Mouse (Mus musculus): ENCODE results near the gene Dpp4.

Dpp4 gene

GRCm38 (mm10) chr2:62360872-62361271 is 51.2 kb downstream of the Dpp4 start:
- DNase-seq (ENCODE audit: low spot score), result no peak

- DNase-seq (ENCODE audit: low spot score), result no peak
Measured at GRCm38 (mm10) chr2:62357259-62357658, 54.8 kb downstream of the Dpp4 start.

GRCm38 (mm10) chr2:62356606-62357005 is 55.4 kb downstream of the Dpp4 start:
- DNase-seq (ENCODE audit: low spot score), result no peak

GRCm38 (mm10) chr2:62355766-62356165 is 56.3 kb downstream of the Dpp4 start:
- no peak for DNase-seq (ENCODE audit: low spot score)

DNA sequence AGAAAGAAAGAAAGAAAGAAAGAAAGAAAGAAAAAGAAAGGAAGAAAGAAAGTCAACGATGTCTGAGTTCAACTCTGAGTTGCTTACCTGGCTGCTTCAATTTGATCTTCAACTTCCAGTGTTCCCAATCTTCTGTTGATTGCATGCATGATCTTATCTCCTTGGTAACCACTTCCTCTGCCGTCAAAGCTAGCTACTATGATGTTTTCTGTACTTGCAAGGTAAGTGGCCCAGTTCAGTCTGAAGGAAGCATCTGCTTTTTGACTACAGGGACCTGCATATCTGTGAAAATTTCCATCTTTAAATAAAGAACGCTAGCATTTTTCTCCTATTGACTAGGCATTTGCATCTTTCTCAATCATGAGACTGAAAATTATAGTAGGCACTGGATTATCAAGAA is 60.0 kb downstream of the Dpp4 start:
- DNase-seq (ENCODE audit: low spot score), result no peak

DNA sequence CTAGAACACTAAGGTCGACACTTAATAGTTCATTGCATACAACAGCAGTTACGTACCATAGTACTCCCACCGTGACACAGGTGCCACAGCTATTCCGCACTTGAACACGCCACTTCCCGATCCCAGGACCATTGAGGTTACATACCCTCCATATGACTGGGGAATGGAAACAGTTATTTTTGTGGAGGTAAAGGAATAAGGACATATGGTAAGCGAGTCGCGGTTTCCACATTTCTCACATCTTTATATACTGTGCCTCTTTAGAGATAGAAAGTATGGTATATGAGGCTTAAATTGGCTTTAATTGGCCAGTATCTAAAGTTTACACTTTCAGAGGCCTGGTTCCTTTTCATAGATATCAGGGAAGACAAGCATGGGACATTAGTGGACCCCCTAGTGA is 64.3 kb downstream of the Dpp4 start:
- no peak for DNase-seq (ENCODE audit: low spot score)

- DNase-seq (ENCODE audit: low spot score), result no peak
Measured at GRCm38 (mm10) chr2:62346771-62347170, 65.3 kb downstream of the Dpp4 start.

DNA sequence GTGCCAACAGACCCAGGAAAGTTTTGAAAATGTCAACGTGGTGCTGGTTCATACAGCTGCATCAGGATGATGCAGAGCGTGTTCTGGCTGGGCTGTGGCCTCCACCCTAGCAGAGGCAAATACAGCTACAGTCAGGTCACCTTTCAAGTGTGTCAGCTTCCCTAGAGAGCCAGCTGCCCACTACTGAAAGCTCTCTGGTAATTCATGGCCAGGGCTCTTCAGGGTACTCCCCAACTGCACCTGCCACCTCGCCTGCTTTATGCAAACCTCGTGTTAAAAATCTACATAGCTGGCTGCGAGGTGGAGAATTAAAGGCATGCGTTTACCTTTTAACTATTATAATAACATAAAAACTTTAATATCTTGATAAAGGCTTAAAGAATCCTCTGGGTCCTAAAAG is 67.7 kb downstream of the Dpp4 start:
- no peak for DNase-seq (ENCODE audit: low spot score)

DNA sequence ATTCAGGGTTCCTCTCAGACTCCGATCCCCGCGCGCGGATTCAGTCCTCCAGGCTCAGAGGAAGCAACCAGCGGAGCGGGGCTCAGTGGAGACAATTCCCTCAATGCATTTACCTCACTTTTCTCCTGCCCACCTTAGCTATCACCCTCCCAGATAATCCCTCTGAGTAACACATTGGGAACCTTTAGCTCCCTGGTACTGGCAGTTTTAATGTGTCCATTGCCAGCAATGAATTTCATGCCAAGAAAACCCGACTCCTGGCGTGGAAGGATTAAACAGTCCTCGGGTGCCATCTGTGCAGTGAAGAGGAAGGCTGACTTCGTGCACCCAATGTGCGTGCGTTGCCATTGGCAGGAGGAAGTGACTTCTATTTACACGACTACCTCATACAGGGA is 70.3 kb downstream of the Dpp4 start:
- no peak for DNase-seq (ENCODE audit: low spot score)

DNA sequence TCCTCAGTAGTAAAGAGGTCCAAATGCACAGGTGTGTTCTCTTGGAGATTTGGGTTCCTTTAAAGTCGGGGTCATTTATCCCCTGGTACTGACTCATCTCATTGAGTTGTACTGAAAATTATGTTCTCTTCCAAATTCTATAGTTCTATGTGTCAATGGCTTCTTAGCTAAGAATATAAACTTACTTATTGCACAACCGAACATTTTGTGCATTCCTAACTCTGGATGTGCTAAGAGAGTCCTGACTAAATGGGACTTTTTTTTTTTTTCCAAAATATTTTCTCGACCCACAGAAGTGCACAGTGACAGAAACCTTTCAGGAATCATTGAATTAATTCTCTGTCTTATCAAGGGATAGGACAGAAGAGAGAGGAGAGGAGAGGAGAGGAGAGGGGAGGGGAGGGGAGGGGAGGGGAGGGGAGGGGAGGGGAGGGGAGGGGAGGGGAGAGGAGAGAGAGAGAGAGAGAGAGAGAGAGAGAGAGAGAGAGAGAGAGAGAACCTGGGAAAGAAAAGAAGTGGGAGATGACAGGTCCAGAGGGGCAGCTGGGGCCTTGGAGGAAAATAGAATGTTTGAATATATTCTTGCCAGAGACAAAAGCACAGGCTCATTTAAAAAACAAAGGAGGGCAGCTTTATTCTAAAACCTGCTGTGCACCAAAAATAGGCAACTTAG is 70.8 kb downstream of the Dpp4 start:
- no peak for DNase-seq (ENCODE audit: low spot score)

DNA sequence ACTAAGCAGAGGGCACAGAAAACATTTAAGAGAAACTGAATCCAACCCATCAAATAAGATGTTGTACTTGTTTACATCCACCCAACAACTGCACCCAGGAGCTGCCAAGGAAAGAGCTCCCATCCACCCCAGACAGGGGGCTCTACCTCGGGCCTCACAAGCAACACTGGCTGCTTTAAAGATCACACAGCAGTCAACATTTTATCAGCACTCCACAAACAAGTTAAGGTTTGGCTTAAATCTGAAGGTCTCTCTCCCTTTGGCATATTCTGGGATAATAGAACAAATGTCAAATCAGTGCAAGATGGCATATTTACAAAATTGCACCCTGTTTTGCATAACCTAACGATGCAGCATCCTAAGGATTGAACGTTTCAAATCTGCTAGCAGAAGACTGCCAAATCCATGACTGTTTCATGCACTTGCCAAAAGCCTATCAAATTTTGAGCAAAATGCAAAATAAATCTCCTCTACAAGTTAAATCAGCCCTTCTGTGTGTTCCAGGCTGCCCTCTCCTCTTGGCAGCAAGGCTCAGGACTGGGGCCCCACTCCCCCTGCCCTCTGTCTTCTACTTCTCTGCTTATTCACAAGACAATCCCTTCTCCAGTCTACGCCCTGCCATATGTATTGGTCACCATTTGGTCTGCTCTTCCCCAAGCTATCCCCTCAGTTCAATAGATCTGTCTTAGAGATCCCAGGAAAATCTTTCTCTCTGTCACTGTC is 72.6 kb downstream of the Dpp4 start:
- DNase-seq (ENCODE audit: low spot score), result no peak

DNA sequence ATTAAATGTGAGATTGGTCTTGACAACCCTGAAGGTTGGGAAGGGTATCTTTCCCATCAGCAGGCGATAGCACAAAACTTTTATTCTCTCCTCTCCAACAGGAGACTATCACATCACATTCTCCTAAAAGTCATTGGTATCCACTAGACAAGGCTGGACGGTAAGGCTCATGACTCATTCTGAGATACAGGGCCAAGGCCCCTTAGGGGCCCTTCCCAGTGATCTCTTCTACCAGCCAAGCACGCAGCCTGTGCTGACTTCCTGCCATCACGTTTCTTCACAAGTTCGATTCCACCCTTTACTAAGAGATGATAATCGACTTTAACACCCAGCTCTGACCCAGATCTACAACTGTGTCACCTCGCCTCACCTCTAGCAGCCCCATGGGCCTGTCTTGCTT is 74.9 kb downstream of the Dpp4 start:
- DNase-seq (ENCODE audit: low spot score), result no peak

- no peak for DNase-seq (ENCODE audit: low spot score)
Measured at GRCm38 (mm10) chr2:62334397-62335243, 77.4 kb downstream of the Dpp4 start.

DNA sequence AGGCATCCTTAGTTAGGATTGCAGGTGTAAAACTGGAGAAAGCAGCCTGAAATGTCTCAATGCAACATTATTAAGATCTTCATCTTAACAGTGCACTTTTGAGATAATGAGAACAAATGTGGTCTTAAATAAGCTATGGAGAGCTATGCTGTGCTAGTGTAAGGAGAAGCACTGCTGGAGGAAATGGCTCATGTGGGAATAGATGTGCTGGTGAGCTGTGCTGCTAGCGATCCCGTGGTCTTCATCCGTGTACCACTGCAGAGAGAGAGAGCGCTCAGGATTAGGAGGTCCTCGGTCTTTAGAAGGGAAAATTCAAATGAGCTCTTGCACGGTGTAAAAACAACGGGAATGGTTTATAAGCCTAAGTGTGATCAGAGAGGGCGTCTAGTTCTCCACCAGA is 79.6 kb downstream of the Dpp4 start:
- DNase-seq (ENCODE audit: low spot score), result no peak

- no peak for DNase-seq (ENCODE audit: low spot score)
Measured at GRCm38 (mm10) chr2:62331913-62332312, 80.1 kb downstream of the Dpp4 start.

- no peak for DNase-seq (ENCODE audit: low spot score)
Measured at GRCm38 (mm10) chr2:62325388-62325787, 86.6 kb downstream of the Dpp4 start.

DNA sequence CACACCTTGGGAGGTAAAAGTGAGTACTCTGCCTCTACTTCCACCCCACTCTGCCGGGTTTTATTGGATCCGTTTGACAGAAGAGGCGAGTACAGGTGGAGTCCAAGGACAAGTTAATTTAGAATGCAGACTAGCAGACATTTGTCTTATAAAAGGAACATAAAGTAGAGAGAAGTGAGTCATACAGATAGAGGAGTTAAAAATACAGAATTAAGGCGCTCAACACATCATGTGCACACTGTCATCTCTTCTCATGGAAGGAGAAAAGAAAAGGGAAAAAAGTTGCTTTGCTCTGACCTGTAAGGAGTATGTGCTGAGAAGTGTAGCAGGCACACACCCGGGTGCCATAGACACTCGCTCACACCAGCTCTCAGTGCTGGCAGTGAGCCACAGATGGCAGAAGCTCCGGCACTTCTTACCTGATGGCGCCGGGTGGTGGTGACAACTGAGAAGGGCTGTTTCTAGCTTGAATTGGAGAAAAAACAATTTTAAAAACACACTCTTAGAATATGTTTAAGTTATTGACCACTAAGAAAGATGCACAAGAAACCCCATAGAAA is 88.9 kb downstream of the Dpp4 start:
- DNase-seq (ENCODE audit: low spot score), result no peak

DNA sequence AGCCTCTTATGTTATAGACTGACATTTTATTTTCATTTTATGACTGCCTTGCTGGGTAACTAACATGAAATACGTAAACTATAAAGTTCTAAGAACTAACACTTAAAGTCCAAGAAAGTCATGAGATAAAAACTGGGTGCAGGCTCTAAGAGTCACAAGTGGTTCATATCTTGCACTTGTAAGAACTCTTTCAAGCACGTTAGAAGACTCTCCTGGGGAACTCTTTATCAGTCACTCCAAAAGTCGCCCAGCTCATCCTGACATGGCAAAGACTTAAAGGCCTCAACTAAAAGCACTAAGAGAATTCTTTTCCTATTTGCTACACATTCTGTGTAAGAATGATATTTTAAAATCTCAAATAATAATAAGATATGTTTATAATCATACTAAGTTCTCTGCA is 92.5 kb downstream of the Dpp4 start:
- no peak for DNase-seq (ENCODE audit: low spot score)

- no peak for DNase-seq (ENCODE audit: low spot score)
Measured at GRCm38 (mm10) chr2:62316930-62317329, 95.1 kb downstream of the Dpp4 start.

DNA sequence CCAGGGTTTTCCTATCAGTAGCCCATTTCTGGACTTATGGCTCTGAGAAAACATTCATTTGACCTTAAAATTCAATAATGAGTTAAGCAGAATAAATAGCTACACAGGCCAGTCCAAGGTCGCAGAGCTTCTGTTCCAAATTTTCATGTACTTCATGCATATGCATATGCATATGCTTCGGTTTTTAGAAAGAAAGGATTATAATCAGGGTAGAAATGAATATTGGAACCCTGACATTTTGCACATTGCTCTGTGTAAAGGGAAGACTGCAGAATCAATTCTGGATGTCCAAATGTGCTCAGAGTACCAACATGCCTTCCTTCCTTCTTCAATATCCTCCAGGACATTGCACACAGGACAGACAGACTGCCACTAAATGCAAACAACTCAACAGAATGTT is 104.6 kb downstream of the Dpp4 start:
- no peak for DNase-seq (ENCODE audit: low spot score)

DNA sequence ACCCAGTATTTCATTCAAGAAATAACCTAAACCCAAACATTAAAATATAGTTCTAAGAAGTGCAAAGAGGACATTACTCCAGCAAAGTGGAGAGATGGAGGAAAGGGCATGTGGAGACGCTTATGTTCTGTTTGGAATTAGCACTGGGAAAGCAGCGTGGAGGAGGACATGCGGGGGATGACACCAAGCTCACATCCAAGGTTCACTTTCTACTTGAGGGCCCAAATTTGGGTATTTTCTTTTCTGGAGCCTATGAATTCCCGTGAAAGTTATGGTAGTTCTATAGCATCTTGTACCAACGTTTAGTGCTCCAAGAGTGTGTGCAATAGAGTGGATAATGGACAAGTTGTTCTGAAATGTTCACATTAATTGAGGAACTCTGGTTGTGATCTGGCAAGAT is 105.1 kb downstream of the Dpp4 start:
- DNase-seq (ENCODE audit: low spot score), result no peak

GRCm38 (mm10) chr2:62301716-62302115 is 110.3 kb downstream of the Dpp4 start:
- DNase-seq (ENCODE audit: low spot score), result no peak

DNA sequence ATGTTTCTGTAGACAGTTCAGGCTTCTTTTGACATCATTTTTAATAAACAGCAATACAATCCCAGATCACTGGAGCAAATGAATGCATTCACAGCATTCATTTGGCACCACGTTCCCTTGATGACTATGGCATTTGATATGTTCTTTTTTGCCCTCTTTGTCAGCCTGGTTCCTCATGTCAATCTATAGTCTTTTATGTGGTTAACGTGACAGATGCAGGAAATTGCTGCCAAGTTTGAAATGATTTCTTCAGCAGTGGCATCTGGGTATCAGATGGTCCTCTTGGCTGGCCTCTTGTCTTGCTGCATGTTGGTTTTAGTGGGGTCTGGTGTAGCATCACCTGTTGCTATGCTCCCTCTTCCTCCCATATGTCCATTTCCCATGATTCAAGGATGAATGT is 118.2 kb downstream of the Dpp4 start:
- DNase-seq (ENCODE audit: low spot score), result no peak
